Mouse (Mus musculus): Measurements from ENCODE around the gene Kat5. TPM values are rescaled to one million over a fixed set of nuclear protein-coding genes. Genes with fewer than 3 reads are reported as not detected.

Gene Kat5
- polyA plus RNA-seq, 1 experiment from 2014 or later = 29.6 TPM

DNA sequence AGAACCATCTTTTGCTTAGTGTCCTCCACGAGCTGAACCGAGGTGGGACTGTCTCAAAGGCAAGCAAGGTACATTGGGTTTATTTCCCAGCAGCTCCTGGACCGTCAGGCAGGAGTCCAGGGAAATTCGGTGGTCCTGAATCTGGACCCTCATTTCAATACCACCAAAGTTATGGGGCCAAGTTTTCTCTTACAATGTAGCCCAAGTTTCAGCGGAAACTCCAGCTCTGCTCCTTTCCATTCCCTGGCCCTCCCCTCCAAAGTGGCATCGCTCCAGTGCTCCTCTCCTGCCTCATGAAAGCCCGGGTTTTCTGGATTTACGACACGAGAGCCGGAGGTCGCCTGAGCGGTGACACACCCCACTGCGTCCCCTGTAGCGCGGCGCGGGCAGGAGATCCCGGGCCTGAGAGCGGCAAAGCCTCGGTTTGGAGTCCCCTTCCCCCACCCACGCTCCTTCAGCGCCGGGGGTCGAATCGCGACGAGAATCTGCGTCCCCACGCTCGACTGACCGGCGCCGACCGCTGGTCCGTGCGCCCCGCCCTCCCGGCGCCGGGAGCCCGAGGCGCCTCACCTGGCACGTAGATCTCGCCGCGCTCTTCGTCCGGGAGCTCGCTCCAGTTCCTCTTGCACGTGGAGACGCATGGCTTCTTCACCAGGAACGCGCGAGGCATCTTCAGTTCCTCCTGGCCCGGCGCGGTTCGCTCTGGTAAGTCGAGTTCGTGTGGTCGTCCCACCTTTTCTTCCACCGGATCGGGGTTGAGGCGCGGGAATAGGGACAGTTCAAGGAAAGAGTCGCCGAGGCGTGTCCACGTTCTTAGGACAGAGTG is 50.2 kb downstream of the Kat5 start:
- no peaks in the 10 kb centered on the region for H3K36me3 ChIP-seq
- H3K4me2 ChIP-seq = peak overlapping the region; percentile 65
- no peak for ATAC-seq (replicated peaks; ENCODE audit: insufficient number of reproducible peaks, insufficient read depth, low FRiP score, low read depth)
- H3K27ac ChIP-seq = no peak overlapping the region
- under 1% methylated on average over 69 of the region's 69 CpGs for WGBS
- peaks cover 18% of the 10 kb centered on the region for H3K4me1 ChIP-seq (replicated peaks)
- H3K9ac ChIP-seq = 0 out of 2 replicates have a peak overlapping the region, but pooled peaks have one; percentile 11
- H3K9me3 ChIP-seq (replicated peaks) = no peaks in the 10 kb centered on the region
- H3K4me3 ChIP-seq = peak overlapping the region; percentile 41
- H3K27me3 ChIP-seq = peaks cover 96% of the 10 kb centered on the region

DNA sequence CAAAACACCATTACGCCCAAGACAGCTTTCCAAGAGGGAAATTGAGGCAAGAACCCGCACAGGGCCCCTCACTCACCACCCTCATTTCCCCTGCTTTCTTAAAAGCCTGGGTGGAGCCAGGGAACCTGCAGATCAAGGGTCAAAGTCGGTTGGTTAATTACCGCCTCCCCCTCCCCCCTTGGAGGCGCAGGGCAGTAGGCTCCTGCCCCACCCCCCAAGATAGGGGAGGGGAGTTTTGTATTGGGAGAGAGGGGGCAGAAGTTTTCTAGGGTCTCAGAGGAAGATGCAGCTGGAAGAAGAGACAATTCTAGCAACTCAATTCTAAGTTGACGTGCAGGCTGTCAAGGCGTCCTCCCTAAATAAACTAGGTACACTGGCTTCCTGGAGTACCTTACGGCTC is 50.8 kb downstream of the Kat5 start:
- peaks cover 98% of the 10 kb centered on the region for H3K27me3 ChIP-seq
- WGBS = 22% methylated on average over 8 of the region's 8 CpGs
- no peaks in the 10 kb centered on the region for H3K9me3 ChIP-seq (replicated peaks)
- peak overlapping the region; percentile 65; the same call in 1 of the 2 replicates for H3K4me2 ChIP-seq
- no peaks in the 10 kb centered on the region for H3K36me3 ChIP-seq
- ATAC-seq (replicated peaks; ENCODE audit: insufficient number of reproducible peaks, insufficient read depth, low FRiP score, low read depth) = no peak
- peak overlapping the region; percentile 41 for H3K4me3 ChIP-seq
- H3K4me1 ChIP-seq (replicated peaks) = peaks cover 18% of the 10 kb centered on the region
- H3K9ac ChIP-seq = no peak overlapping the region
- H3K27ac ChIP-seq = no peak overlapping the region

DNA sequence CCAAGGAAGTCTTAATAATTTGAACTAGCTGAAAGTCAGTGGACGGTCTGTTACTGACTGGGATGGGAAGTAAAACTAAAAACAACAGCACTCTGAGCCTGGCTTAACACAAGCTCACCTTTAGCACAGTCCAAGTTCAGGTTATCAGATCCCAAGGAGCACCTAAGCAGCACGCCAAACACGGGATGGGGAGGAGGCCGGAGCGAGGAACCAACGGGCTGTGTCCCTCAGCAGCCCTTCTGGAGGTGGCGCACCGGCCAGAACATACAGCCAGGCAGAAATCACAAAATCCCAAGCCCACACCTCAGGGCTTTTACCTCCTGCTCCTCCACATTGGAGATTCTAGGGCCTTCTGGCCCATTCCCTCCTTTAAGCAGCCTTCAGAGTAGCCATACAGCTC is 51.3 kb downstream of the Kat5 start:
- no peak for ATAC-seq (replicated peaks; ENCODE audit: insufficient number of reproducible peaks, insufficient read depth, low FRiP score, low read depth)
- Histone ChIP-seq H3K27ac (no peak overlapping the region), H3K4me2 (no peak overlapping the region), H3K9ac (no peak overlapping the region), H3K4me1 (replicated peaks) (peaks cover 18% of the 10 kb centered on the region), H3K36me3 (no peaks in the 10 kb centered on the region), H3K4me3 (0 out of 2 replicates have a peak overlapping the region, but pooled peaks have one; percentile 41), H3K27me3 (peaks cover 96% of the 10 kb centered on the region), H3K9me3 (replicated peaks) (no peaks in the 10 kb centered on the region)
- 67% methylated on average over 8 of the region's 8 CpGs for whole genome bisulfite sequencing

GRCm38 (mm10) chr19:5558169-5558568 is 51.9 kb downstream of the Kat5 start:
- peaks cover 18% of the 10 kb centered on the region for H3K4me1 ChIP-seq (replicated peaks)
- 50% methylated on average over 7 of the region's 7 CpGs for WGBS
- no peak overlapping the region for H3K27ac ChIP-seq
- ATAC-seq (replicated peaks; ENCODE audit: insufficient number of reproducible peaks, insufficient read depth, low FRiP score, low read depth) = no peak
- H3K36me3 ChIP-seq = no peaks in the 10 kb centered on the region
- H3K4me3 ChIP-seq = no peak overlapping the region
- no peaks in the 10 kb centered on the region for H3K9me3 ChIP-seq (replicated peaks)
- H3K4me2 ChIP-seq = no peak overlapping the region
- H3K27me3 ChIP-seq = peaks cover 90% of the 10 kb centered on the region
- H3K9ac ChIP-seq = no peak overlapping the region

GRCm38 (mm10) chr19:5554212-5554611 is 55.8 kb downstream of the Kat5 start:
- WGBS = 77% methylated on average over 14 of the region's 14 CpGs
- ATAC-seq (replicated peaks; ENCODE audit: insufficient number of reproducible peaks, insufficient read depth, low FRiP score, low read depth) = no peak
- no peaks in the 10 kb centered on the region; the same call in 1 of the 2 replicates for H3K4me1 ChIP-seq (replicated peaks)
- no peak overlapping the region for H3K4me2 ChIP-seq
- no peak overlapping the region for H3K27ac ChIP-seq
- H3K36me3 ChIP-seq = no peaks in the 10 kb centered on the region
- H3K9me3 ChIP-seq (replicated peaks) = no peaks in the 10 kb centered on the region
- peaks cover 61% of the 10 kb centered on the region for H3K27me3 ChIP-seq
- no peak overlapping the region for H3K9ac ChIP-seq
- H3K4me3 ChIP-seq = no peak overlapping the region

DNA sequence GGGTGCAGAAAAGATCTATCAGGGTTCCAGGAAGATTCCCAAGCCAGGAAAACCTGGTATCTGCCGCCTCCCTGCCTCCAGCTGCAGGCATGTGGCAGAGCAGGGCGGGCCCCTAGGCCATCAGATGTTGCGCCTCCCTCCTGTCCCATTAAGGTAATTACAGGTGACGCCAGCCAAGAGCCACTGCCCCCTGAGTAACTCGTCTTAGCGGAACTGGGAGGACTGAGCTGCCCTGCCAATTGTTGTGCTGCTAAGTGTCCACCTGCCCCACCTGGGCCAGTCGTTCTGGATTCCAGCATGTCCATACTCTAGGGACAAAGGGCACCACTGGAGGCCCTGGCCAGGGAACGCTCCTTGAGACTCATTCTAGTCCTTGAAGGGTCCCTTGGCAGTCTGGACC is 56.2 kb downstream of the Kat5 start:
- no peak for ATAC-seq (replicated peaks; ENCODE audit: insufficient number of reproducible peaks, insufficient read depth, low FRiP score, low read depth)
- Histone ChIP-seq H3K9me3 (replicated peaks) (no peaks in the 10 kb centered on the region), H3K27ac (no peak overlapping the region), H3K9ac (no peak overlapping the region), H3K4me1 (replicated peaks) (no peaks in the 10 kb centered on the region), H3K36me3 (no peaks in the 10 kb centered on the region), H3K27me3 (peaks cover 59% of the 10 kb centered on the region), H3K4me2 (no peak overlapping the region), H3K4me3 (no peak overlapping the region)
- WGBS = 56% methylated on average over 8 of the region's 8 CpGs

Other genes starting within 250 kb of the Kat5 start
- 35.3 and 45.7 TPM in 2 replicates for gene Eif1ad, start 243.5 kb downstream of the Kat5 start, polyA plus RNA-seq (2015; fragmentation: Nextera tagmentation; extraction: Ambion mirVana)
- 405 and 409 TPM in 2 replicates for gene Banf1, start 243.1 kb downstream of the Kat5 start, polyA plus RNA-seq (2015; fragmentation: Nextera tagmentation; extraction: Ambion mirVana)
- 34.3 and 47.0 TPM in 2 replicates for gene Sart1, start 221.5 kb downstream of the Kat5 start, polyA plus RNA-seq (2015; fragmentation: Nextera tagmentation; extraction: Ambion mirVana)
- 2.0 TPM in 2 replicates for gene Tsga10ip, start 207.7 kb downstream of the Kat5 start, polyA plus RNA-seq (2015; fragmentation: Nextera tagmentation; extraction: Ambion mirVana)
- 205 and 220 TPM in 2 replicates for gene Drap1, start 185.3 kb downstream of the Kat5 start, polyA plus RNA-seq (2015; fragmentation: Nextera tagmentation; extraction: Ambion mirVana)
- gene AI837181, start 185.1 kb downstream of the Kat5 start, polyA plus RNA-seq (2015; fragmentation: Nextera tagmentation; extraction: Ambion mirVana) = 34.8 and 46.9 TPM in 2 replicates
- not detected in 2 replicates for gene Fosl1, start 162.7 kb downstream of the Kat5 start, polyA plus RNA-seq (2015; fragmentation: Nextera tagmentation; extraction: Ambion mirVana)
- 9.0 and 9.9 TPM in 2 replicates for gene Ccdc85b, start 152.3 kb downstream of the Kat5 start, polyA plus RNA-seq (2015; fragmentation: Nextera tagmentation; extraction: Ambion mirVana)
- 97.9 and 106 TPM in 2 replicates for gene Fibp, start 149.6 kb downstream of the Kat5 start, polyA plus RNA-seq (2015; fragmentation: Nextera tagmentation; extraction: Ambion mirVana)
- 1.4 and 3.5 TPM in 2 replicates for gene Ctsw, start 141.7 kb downstream of the Kat5 start, polyA plus RNA-seq (2015; fragmentation: Nextera tagmentation; extraction: Ambion mirVana)
- 65.6 and 95.4 TPM in 2 replicates for gene Efemp2, start 136.3 kb downstream of the Kat5 start, polyA plus RNA-seq (2015; fragmentation: Nextera tagmentation; extraction: Ambion mirVana)
- 33.8 and 48.7 TPM in 2 replicates for gene Mus81, start 121.8 kb downstream of the Kat5 start, polyA plus RNA-seq (2015; fragmentation: Nextera tagmentation; extraction: Ambion mirVana)
- gene Cfl1, start 119.8 kb downstream of the Kat5 start, polyA plus RNA-seq (2015; fragmentation: Nextera tagmentation; extraction: Ambion mirVana) = 1,578 and 1,766 TPM in 2 replicates
- gene 1700020D05Rik, start 106.5 kb downstream of the Kat5 start, polyA plus RNA-seq (2015; fragmentation: Nextera tagmentation; extraction: Ambion mirVana) = 0.14 and 0.16 TPM in 2 replicates
- 15.8 and 17.6 TPM in 2 replicates for gene Snx32, start 99.7 kb downstream of the Kat5 start, polyA plus RNA-seq (2015; fragmentation: Nextera tagmentation; extraction: Ambion mirVana)
- gene Ovol1, start 49.6 kb downstream of the Kat5 start, polyA plus RNA-seq (2015; fragmentation: Nextera tagmentation; extraction: Ambion mirVana) = 0.25 and 0.87 TPM in 2 replicates
- 2.0 and 4.5 TPM in 2 replicates for gene Ap5b1, start 42.2 kb downstream of the Kat5 start, polyA plus RNA-seq (2015; fragmentation: Nextera tagmentation; extraction: Ambion mirVana)
- 89.7 and 96.1 TPM in 2 replicates for gene Rnaseh2c, start 8.4 kb downstream of the Kat5 start, polyA plus RNA-seq (2015; fragmentation: Nextera tagmentation; extraction: Ambion mirVana)
- gene Rela, start 27.2 kb upstream of the Kat5 start, polyA plus RNA-seq (2015; fragmentation: Nextera tagmentation; extraction: Ambion mirVana) = 33.2 and 46.7 TPM in 2 replicates
- 20.6 and 33.5 TPM in 2 replicates for gene Sipa1, start 53.5 kb upstream of the Kat5 start, polyA plus RNA-seq (2015; fragmentation: Nextera tagmentation; extraction: Ambion mirVana)
- gene Map3k11, start 78.5 kb upstream of the Kat5 start, polyA plus RNA-seq (2015; fragmentation: Nextera tagmentation; extraction: Ambion mirVana) = 23.7 and 29.6 TPM in 2 replicates
- 8.9 and 14.2 TPM in 2 replicates for gene Pcnx3, start 78.7 kb upstream of the Kat5 start, polyA plus RNA-seq (2015; fragmentation: Nextera tagmentation; extraction: Ambion mirVana)
- gene Kcnk7, start 94.1 kb upstream of the Kat5 start, polyA plus RNA-seq (2015; fragmentation: Nextera tagmentation; extraction: Ambion mirVana) = 0.40 TPM in 1 of 2 replicates, not detected in the other
- gene Ehbp1l1, start 116.1 kb upstream of the Kat5 start, polyA plus RNA-seq (2015; fragmentation: Nextera tagmentation; extraction: Ambion mirVana) = 82.6 and 84.3 TPM in 2 replicates
- 68.1 and 82.4 TPM in 2 replicates for gene Fam89b, start 119.4 kb upstream of the Kat5 start, polyA plus RNA-seq (2015; fragmentation: Nextera tagmentation; extraction: Ambion mirVana)
- gene Ltbp3, start 130.7 kb upstream of the Kat5 start, polyA plus RNA-seq (2015; fragmentation: Nextera tagmentation; extraction: Ambion mirVana) = 26.6 and 43.3 TPM in 2 replicates
- gene Scyl1, start 161.2 kb upstream of the Kat5 start, polyA plus RNA-seq (2015; fragmentation: Nextera tagmentation; extraction: Ambion mirVana) = 53.5 and 65.9 TPM in 2 replicates

Measured in heart, embryonic 15.5 days (tissue).